Mouse (Mus musculus) midbrain, embryonic 10.5 days (tissue): ENCODE measurements around the gene Slc35f3. TPM values are rescaled to one million over a fixed set of nuclear protein-coding genes. Genes with fewer than 3 reads are reported as not detected.
A peak's percentile ranks its signal among the peaks of the same experiment; 100 is the strongest.

Experiments
- DNase-seq: peaks from one replicate; pipeline ENCODE4 v3.0.0-alpha.2; 2017; ENCODE audit warnings: low spot score
- H3K27ac ChIP-seq: fragments of 300-500 bp; sonication (generic); replicated peaks from 2 replicates; pipeline ENCODE4 v1.5.1; 2016; ENCODE audit warnings: mild to moderate bottlenecking
- H3K27me3 ChIP-seq: fragments of 300-500 bp; sonication (generic); 2 replicates; pipeline ENCODE4 v1.6.1; 2016; ENCODE audit warnings: low read depth, mild to moderate bottlenecking; ENCODE audit not compliant: poor library complexity, severe bottlenecking
- H3K36me3 ChIP-seq: fragments of 300-500 bp; sonication (generic); 2 replicates; pipeline ENCODE4 v1.6.1; 2016; ENCODE audit warnings: mild to moderate bottlenecking, moderate library complexity
- H3K4me1 ChIP-seq: fragments of 300-500 bp; sonication (generic); 2 replicates; pipeline ENCODE4 v1.6.1; 2016
- H3K4me3 ChIP-seq: fragments of 300-500 bp; sonication (generic); 2 replicates; pipeline ENCODE4 v1.5.1; 2016; ENCODE audit warnings: mild to moderate bottlenecking, moderate library complexity
- H3K9me3 ChIP-seq: fragments of 300-500 bp; sonication (generic); replicated peaks from 2 replicates; pipeline ENCODE4 v1.6.1; 2016; ENCODE audit warnings: mild to moderate bottlenecking
- WGBS: fragments of 180-500 bp; shearing (Covaris S2); methylation state at CpG from one replicate; pipeline ENCODE4 v1.1.7; 2016; 5-methylcytosine and 5-hydroxymethylcytosine counted together
- polyA plus RNA-seq: library from polyadenylated mRNA; unstranded; fragments of >200 nt; fragmentation: Nextera tagmentation; extraction: Ambion mirVana; gene quantifications from 2 replicates; pipeline ENCODE4 v1.2.1, GENCODE M21; 2016

Gene Slc35f3
- polyA plus RNA-seq, 1 experiment from 2014 or later, result 0.15 TPM

DNA sequence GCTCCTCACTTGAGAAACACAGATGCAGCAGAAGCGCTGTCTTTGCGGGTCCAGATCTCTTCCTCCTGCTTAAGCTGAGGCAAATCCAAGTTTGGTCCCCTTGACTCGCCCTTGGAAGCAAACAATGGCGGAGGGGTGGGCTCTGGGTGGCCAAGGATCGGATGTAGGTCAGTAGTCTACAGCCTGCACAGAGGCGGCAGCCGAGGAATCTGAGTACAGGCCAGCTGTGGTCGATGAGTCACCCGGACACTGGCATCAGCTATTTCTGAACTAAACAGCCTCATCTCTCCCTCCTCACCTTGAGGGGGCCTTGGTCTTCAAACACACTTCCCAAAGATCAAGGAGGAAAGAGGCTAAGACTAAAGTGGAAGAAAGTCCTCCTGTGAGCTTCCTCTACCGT lies 6.4 kb upstream of the Slc35f3 start:
- H3K4me1 ChIP-seq, result no peaks in the 10 kb centered on the region
- no peaks in the 10 kb centered on the region for H3K36me3 ChIP-seq
- DNase-seq, result no peak
- H3K4me3 ChIP-seq, result no peak overlapping the region
- H3K9me3 ChIP-seq, result no peaks in the 10 kb centered on the region
- H3K27me3 ChIP-seq, result no peaks in the 10 kb centered on the region
- no peak overlapping the region for H3K27ac ChIP-seq
- 87% methylated on average over 10 of the region's 10 CpGs for WGBS

DNA sequence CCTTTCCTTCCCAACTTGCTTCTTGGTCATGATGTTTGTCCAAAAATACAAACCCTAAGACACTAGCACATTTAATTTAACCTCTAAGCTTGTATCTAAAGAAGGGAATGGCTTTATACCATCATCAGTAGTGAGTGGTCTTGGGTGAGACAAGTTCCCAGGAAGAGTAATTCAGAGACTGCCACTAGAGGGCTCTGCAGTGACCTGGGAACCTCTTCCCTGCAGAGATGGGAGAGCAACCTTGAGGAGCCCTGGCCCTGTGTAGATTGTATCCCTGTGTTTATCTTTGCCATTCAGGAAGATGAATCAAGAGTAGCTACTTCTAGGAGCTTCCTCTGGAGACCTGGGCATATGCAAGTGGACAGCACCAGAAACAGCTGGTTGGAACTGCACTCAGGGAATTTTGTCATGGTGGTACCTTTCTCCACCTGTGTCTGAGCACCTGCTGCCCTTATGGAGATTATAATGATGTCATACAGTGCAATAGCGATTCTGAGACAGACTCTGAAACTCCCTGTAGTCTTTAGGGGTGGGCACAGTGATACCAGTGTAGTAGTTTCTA lies 993 bp upstream of the Slc35f3 start:
- 35% methylated on average over 1 of the region's 1 CpGs for WGBS

DNA sequence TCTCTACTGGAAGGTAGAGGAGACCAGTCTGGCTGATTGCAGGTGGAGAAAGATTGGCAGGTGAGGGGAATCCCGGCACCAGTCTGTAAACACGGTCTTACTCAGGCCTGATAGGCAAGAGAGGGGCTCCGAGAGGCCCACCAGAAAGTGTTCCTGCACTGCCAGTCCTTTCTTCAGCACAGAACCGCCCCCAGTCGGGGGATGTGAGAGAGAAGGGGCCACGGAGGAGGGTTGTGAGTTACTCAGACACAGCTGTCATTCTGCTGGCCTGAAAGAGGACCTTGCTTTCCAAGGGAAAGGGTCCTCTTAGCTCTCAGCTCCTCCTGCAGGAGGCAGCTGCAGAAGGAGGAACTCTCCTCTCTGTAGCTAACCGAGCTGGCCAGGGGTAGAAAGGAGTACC lies 975 bp downstream of the Slc35f3 start:
- peak; percentile 12 for DNase-seq
- Histone ChIP-seq H3K4me1 (peaks cover 15% of the 10 kb centered on the region), H3K36me3 (no peaks in the 10 kb centered on the region), H3K4me3 (peak overlapping the region; percentile 65), H3K27ac (no peak overlapping the region), H3K27me3 (peaks cover 46% of the 10 kb centered on the region), H3K9me3 (no peaks in the 10 kb centered on the region)
- WGBS, result 25% methylated on average over 7 of the region's 7 CpGs

More for the DNA sequence above, 993 bp upstream of the Slc35f3 start:
- peaks cover 15% of the 10 kb centered on the region for H3K4me1 ChIP-seq
- H3K36me3 ChIP-seq, result no peaks in the 10 kb centered on the region
- H3K27ac ChIP-seq, result no peak overlapping the region
- no peak overlapping the region for H3K4me3 ChIP-seq
- DNase-seq, result peak; percentile 41
- H3K27me3 ChIP-seq, result peaks cover 46% of the 10 kb centered on the region
- H3K9me3 ChIP-seq, result no peaks in the 10 kb centered on the region

DNA sequence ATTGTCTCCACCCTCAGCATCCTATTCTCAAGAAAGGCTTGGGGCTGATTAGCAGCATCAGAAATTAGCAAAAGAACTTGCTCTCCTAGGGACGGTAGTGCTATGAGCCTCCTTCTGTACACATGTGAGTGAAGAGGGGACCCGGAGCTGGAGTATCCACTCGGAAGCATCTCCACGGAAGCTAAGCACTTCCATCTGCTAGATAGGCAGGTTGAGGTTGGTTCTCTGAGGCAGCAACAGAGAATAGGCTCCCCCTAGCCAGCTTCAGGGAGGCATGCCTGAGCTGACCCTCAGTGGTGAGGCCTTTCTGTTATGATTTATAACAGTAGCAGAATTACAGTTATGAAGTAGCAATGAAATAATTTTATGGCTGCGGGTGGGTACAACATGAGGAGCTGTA lies 2.0 kb downstream of the Slc35f3 start:
- 91% methylated on average over 5 of the region's 5 CpGs for WGBS
- Histone ChIP-seq H3K27me3 (peaks cover 46% of the 10 kb centered on the region), H3K9me3 (no peaks in the 10 kb centered on the region)

DNA sequence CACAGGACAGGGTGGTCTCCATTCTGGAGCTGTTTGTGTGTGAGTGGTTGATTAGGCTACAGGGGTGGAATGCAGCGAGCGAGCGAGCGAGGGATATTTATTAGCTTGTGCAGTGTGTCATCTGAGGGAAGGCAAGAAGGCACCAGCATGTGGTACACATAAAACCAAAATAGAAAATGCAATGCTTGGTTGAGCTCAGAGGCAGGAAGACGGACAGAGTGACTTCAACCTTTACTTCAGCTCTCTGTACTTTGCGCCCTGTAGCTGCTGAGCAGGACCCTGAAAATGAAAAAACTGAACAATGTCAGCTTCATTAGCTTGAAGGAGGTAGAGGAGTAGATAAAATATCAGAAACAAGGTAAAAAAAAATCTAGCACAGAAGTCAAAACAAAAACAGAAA lies 3.2 kb downstream of the Slc35f3 start:
- H3K27ac ChIP-seq, result no peak overlapping the region
- no peak overlapping the region for H3K4me3 ChIP-seq
- peaks cover 46% of the 10 kb centered on the region for H3K27me3 ChIP-seq
- H3K4me1 ChIP-seq, result peaks cover 18% of the 10 kb centered on the region
- DNase-seq, result no peak
- WGBS, result 85% methylated on average over 6 of the region's 6 CpGs
- H3K9me3 ChIP-seq, result no peaks in the 10 kb centered on the region
- H3K36me3 ChIP-seq, result no peaks in the 10 kb centered on the region

More for the DNA sequence above, 2.0 kb downstream of the Slc35f3 start:
- peaks cover 15% of the 10 kb centered on the region for H3K4me1 ChIP-seq
- no peak for DNase-seq
- H3K27ac ChIP-seq, result no peak overlapping the region
- H3K36me3 ChIP-seq, result no peaks in the 10 kb centered on the region
- H3K4me3 ChIP-seq, result no peak overlapping the region

DNA sequence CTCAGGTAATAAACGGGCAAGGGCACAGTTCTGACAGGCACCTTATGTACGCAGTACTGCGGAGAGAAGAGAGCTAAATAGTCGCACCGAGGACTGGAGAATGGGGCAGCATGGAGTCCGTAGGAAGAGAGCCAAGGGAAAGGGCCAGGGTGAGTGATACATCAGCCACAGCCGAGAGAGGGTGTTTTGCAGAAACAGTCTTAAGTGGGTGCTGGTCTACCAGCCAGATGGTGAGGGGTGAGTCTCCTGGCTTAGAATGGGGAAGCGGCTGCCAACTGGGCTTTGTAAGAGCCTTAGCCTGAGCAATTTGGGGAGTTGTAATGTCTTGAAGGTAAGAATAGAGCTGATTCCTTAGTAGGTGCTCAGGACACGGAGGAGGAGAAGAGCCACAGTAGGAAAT lies 8.8 kb downstream of the Slc35f3 start:
- no peak overlapping the region for H3K27ac ChIP-seq
- H3K36me3 ChIP-seq, result no peaks in the 10 kb centered on the region
- H3K27me3 ChIP-seq, result no peaks in the 10 kb centered on the region
- DNase-seq, result no peak
- 0 out of 2 replicates have a peak, but pooled peaks cover 2% of the 10 kb centered on the region for H3K4me1 ChIP-seq
- H3K9me3 ChIP-seq, result no peaks in the 10 kb centered on the region
- 88% methylated on average over 9 of the region's 9 CpGs for WGBS
- no peak overlapping the region for H3K4me3 ChIP-seq

DNA sequence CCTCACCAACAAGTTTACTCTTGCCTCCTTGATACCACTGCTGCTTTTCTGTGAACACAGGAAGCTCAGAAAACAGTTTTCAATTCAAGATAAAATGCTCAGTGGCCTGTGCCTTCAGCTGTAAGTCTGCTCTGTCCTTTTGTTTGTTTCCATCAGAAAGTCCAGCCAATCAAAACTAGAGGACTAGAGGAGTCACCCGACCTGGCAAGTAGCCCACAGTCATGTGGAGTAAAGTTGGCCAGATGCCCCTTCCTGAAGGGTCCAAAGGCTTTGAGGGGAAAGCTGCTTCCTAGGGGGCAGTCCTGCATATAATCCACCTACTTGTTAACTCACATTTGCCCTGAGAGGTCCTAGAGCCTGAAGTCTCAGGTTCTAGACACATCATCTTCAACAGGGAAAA lies 10.7 kb downstream of the Slc35f3 start:
- H3K9me3 ChIP-seq, result no peaks in the 10 kb centered on the region
- H3K27ac ChIP-seq, result no peak overlapping the region
- 0 out of 2 replicates have a peak, but pooled peaks cover 2% of the 10 kb centered on the region for H3K4me1 ChIP-seq
- no peak for DNase-seq
- H3K27me3 ChIP-seq, result no peaks in the 10 kb centered on the region
- no peaks in the 10 kb centered on the region for H3K36me3 ChIP-seq
- WGBS, result 43% methylated on average over 1 of the region's 1 CpGs
- H3K4me3 ChIP-seq, result no peak overlapping the region

DNA sequence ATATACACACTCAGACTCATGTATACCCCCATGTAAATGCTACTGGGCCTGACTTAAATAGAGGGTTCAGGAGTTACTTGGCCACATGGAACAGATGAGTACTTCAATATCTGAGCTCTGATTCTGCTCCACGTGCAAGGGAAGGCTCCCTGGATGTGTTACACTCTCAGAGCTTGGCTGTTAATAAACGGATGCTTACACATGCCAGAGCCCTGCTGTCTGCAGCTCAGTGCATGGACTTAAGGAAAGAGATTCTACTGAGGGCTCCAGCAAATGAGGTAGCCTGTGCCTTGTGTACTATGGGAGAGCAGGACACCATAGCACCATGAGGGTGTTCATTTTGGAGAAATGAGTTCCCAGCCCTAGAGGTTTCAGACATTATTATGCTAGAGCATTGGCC lies 26.6 kb downstream of the Slc35f3 start:
- DNase-seq, result no peak
- no peak overlapping the region for H3K27ac ChIP-seq
- H3K4me1 ChIP-seq, result no peaks in the 10 kb centered on the region
- no peak overlapping the region for H3K4me3 ChIP-seq
- no peaks in the 10 kb centered on the region for H3K27me3 ChIP-seq
- H3K36me3 ChIP-seq, result no peaks in the 10 kb centered on the region
- peaks cover 5% of the 10 kb centered on the region; the same call in 1 of the 2 replicates for H3K9me3 ChIP-seq
- 76% methylated on average over 2 of the region's 2 CpGs for WGBS

DNA sequence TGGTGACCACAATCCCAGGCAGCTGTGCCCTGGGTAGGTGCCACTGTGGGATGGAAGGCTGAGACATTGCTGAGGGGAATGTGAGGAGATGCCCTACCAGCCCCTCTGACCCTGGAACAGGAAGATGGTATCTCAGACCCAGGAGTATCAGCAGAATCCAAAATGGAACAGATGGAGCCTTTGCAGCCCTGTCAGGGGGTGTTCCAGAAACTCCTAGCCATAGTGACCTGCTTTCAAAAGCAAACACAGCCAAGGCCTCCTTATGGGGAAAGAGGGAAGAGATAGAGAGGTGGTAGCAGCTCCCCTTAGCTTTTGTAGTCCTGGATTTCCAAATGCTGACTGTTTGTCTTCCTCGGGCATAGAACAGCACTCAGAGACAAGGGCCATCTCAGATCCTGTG lies 27.8 kb downstream of the Slc35f3 start:
- H3K27me3 ChIP-seq, result no peaks in the 10 kb centered on the region
- H3K36me3 ChIP-seq, result no peaks in the 10 kb centered on the region
- no peaks in the 10 kb centered on the region for H3K4me1 ChIP-seq
- WGBS, result 85% methylated on average over 1 of the region's 1 CpGs
- H3K9me3 ChIP-seq, result peaks cover 5% of the 10 kb centered on the region; the same call in 1 of the 2 replicates
- H3K4me3 ChIP-seq, result no peak overlapping the region
- H3K27ac ChIP-seq, result no peak overlapping the region
- DNase-seq, result no peak

DNA sequence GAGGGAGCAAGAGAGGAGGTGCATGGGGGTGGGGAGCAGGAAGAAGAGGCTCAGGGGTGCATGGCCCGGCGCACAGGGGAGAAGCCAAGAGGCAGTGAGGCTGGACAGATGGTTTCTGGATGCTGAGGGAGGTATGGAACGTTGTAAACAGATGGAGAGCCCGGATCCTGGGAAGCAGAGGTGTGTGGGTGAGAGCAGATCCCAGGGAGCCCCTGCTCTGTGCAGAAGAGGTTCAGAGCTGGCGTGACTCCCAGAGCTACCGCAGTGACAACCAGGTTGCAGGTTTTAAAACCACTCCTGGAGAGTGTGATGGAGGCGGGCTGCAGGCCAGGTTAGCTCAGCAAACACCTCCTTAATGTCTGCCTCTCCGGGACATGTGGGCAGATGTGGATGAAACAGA lies 28.4 kb downstream of the Slc35f3 start:
- Histone ChIP-seq H3K4me1 (no peaks in the 10 kb centered on the region), H3K27ac (no peak overlapping the region), H3K4me3 (no peak overlapping the region), H3K36me3 (no peaks in the 10 kb centered on the region), H3K27me3 (no peaks in the 10 kb centered on the region), H3K9me3 (peaks cover 5% of the 10 kb centered on the region; the same call in 1 of the 2 replicates)
- DNase-seq, result no peak
- 88% methylated on average over 8 of the region's 8 CpGs for WGBS

DNA sequence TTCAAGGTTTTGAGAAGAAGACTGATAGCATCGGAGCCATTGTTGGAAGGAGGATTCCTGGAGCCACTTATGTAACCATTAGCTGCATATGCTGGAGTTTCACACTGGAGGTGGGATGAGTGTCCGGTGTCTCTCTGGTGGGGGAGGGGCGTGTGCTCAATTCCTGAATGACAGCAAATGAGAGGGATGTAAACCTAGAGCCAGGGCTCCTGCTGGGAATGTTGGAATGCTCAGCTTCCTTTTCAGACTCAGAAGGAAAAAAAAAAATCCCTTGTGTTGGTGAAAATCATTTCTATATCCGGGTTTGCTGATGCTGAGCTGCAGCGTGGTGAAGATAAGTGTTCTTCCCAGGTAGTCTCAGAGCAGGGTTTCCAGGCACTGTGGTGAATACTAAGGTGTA lies 29.4 kb downstream of the Slc35f3 start:
- Histone ChIP-seq H3K27me3 (no peaks in the 10 kb centered on the region), H3K36me3 (no peaks in the 10 kb centered on the region), H3K9me3 (peaks cover 5% of the 10 kb centered on the region; the same call in 1 of the 2 replicates), H3K4me3 (no peak overlapping the region), H3K4me1 (no peaks in the 10 kb centered on the region), H3K27ac (no peak overlapping the region)
- DNase-seq, result no peak
- WGBS, result 77% methylated on average over 5 of the region's 5 CpGs

DNA sequence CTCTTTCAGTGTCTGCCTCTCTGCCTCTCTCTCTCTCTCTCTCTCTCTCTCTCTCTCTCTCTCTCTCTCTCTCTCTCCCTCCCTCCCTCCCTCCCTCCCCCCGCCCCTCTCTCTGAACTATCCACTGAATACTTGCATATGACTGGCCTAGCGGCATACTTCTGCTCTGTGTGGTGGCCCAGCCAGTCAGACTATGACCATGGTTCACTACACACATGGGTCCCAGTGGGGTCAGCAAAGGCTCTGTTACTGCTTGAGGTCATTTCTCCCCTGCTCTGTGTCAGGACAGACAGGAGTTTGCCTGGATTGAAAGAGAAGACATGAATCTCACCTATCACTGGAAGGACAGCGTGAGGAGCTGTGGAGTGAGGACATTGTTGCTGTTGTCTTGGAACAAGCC lies 40.5 kb downstream of the Slc35f3 start:
- no peak for DNase-seq
- 86% methylated on average over 2 of the region's 3 CpGs for WGBS
- no peak overlapping the region for H3K27ac ChIP-seq
- H3K27me3 ChIP-seq, result no peaks in the 10 kb centered on the region
- no peaks in the 10 kb centered on the region for H3K4me1 ChIP-seq
- no peaks in the 10 kb centered on the region for H3K36me3 ChIP-seq
- no peaks in the 10 kb centered on the region for H3K9me3 ChIP-seq
- H3K4me3 ChIP-seq, result no peak overlapping the region

DNA sequence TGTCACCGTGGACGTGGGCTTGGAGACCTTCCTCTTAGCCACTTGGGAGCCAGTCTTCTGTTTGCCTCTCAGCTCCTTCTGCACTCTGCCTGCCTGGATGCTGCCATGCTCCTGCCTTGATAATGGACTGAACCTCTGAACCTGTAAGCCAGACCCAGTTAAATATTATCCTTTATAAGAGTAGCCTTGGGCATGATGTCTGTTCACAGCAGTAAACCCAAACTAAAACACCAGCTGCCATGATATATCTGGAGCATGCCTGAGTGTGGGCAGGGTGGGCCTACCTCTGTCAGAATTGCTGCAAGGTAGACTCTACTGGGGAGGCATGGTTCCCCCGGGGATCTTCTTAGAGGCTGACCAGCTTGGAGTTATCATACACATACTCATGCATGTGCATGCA lies 41.0 kb downstream of the Slc35f3 start:
- Histone ChIP-seq H3K36me3 (no peaks in the 10 kb centered on the region), H3K4me3 (no peak overlapping the region), H3K27ac (no peak overlapping the region), H3K9me3 (no peaks in the 10 kb centered on the region), H3K27me3 (no peaks in the 10 kb centered on the region), H3K4me1 (no peaks in the 10 kb centered on the region)
- DNase-seq, result no peak
- WGBS, result 85% methylated on average over 3 of the region's 3 CpGs

DNA sequence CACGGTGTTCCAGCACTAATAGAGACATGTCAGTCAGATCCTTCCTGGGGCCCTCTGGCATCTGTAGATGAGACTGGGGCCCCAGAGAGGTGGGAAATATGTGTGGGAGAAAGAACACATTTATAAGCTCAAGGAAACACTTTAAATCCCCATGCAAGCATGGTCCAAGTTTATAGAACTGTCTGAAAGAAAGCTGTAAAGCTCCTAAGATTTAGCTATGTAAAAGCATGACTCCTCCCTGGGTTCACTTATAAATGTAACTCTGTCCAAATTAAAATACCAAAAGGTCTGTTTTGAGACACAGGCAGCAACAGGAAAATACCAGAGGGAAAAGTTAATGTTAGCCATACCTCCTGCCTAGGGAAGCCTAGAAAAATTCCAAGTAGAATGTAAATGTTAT lies 42.8 kb downstream of the Slc35f3 start:
- H3K27me3 ChIP-seq, result no peaks in the 10 kb centered on the region
- H3K36me3 ChIP-seq, result no peaks in the 10 kb centered on the region
- no peak overlapping the region for H3K4me3 ChIP-seq
- no peaks in the 10 kb centered on the region for H3K9me3 ChIP-seq
- peaks cover 9% of the 10 kb centered on the region for H3K4me1 ChIP-seq
- WGBS, result 63% methylated on average over 1 of the region's 1 CpGs
- no peak overlapping the region for H3K27ac ChIP-seq
- no peak for DNase-seq
